Mouse (Mus musculus): Measurements from ENCODE around the gene Pla2g2f.
A peak's percentile ranks its signal among the peaks of the same experiment; 100 is the strongest.

Gene Pla2g2f

DNA sequence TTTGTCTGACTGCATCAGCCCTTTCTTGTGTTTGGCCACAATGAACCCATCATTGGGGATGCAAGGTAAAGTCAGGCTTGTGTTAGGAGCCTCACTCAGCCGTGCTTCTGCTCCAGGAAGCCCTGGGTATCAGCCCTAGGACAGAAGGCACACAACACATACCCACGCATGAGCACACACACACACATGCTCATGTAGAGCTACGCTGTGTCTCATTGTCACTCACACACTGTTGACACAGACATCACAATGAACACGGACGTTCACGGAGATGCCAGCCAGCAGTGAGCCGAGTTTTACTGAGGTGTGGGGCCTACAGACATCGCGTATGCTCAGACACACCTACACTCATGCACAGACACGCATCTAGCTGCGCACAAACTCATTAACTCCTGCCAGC is 1.4 kb downstream of the Pla2g2f start:
- DNase-seq = no peak

- no peak for DNase-seq
Measured at GRCm38 (mm10) chr4:138755439-138755838, 2.0 kb downstream of the Pla2g2f start.

DNA sequence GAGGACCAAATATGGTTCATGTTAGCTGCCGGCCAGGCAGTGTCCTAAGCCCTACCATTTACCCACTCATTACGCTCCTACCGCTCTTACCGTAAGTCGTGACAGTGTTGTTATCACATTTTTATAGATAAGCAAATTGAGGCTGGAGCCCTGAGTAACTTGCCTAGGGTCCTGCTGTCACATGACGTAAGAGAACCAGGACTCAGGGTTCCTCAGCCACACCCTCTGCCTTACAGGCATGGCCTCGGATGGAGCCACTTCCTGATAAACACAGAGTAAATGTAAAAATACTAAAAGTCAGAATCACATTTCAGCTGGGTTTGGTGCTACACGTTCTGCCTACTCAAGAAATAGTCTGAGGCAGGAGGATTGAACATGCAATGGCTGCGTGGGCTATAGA is 3.0 kb downstream of the Pla2g2f start:
- DNase-seq = no peak

DNA sequence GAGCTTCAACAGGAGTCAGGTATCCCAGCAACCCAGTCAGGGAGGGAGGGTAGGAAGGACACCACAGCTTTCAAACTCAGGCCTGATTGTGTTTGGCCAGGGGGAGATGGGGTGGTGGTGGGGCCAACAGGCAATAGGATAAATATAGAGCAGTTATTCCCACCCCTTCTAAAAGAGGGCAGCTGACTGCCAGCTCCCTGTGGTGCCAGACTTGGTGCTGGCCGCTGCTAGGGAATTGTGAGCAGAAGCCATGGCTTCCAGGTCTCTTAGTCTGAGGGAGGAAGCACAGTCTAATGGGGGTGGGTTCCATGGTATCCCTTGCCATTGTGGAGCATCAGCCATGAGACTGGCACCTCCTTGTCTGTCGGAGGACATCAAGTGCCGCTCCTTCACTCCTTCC is 3.8 kb downstream of the Pla2g2f start:
- no peak for DNase-seq

GRCm38 (mm10) chr4:138752603-138753002 is 4.8 kb downstream of the Pla2g2f start:
- no peak for DNase-seq

DNA sequence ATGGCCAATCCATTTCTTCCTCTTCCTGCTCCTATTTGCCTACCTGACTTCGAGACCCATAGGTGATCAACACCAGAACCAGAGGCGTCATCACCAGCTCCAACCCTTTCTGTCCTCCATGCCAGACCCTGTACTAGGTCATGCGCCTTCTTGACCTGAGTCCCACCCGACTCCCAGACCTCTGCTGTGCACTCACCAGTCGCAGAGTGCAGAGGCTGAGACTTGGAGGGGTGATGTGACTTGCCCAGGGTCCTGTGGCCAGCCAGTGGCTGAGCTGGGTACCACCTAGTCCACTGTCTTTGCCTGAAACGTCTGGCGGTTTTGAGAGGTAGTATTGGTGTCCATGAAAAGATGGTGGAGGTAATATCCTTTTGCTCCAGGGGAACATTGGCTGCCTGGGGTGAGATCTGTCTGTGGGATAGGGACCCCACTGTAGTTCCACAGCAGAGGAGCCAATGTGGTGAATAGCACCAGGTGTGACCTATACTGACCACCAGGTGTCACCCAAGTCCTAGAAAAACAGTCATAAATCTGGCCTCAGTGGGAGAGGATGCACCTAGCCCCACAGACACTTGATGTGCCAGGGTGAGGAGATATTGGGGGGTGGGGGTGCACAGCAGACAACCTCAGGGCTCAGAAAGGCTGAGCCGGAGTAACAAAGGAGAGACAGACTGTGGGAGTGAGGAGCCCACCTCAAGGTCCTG is 8.9 kb downstream of the Pla2g2f start:
- no peak for DNase-seq

DNA sequence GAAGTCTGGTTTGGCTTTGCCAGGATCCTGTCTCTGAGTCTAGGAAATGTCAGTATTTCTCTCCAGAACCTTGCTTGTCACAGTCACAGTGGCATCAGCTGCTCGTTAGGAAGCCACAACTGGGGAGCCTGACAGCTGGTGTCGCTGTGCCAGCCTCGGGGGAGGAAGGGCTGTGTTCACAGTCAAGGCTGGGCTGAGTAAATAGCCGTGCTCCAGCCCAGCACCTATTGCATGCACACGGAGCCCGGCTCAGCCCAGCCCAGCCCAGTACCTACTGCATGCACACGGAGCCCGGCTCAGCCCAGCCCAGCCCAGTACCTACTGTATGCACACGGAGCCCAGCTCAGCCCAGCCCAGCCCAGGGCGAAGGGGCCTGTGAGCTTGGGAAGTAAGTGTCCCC is 9.6 kb downstream of the Pla2g2f start:
- DNase-seq = no peak

DNA sequence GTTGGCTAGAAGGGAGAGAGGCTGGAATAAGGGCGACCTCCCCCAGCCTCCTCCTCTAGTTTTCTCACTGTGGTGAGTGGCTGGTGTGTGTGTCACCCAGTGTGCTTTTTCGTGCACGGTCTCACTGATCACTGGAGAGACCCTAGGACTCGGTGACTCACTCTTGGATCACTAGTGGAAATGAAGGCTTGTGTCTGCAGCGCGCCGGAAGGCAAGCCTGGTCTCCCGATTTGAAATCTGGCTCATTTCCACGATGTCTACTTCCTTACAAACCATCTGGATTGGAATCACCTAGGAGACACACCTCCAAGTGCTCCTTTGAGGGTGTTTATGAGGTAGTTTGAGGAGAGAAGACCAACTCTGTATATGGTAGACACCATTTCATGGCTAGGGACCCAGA is 10.6 kb downstream of the Pla2g2f start:
- no peak for DNase-seq

GRCm38 (mm10) chr4:138745884-138746283 is 11.5 kb downstream of the Pla2g2f start:
- DNase-seq = peak; percentile 16

- no peak for DNase-seq
Measured at GRCm38 (mm10) chr4:138739136-138739851, 18.1 kb downstream of the Pla2g2f start.

- no peak for DNase-seq
Measured at GRCm38 (mm10) chr4:138737031-138737430, 20.4 kb downstream of the Pla2g2f start, which contains the start of gene Ubxn10. TSS of gene Ubxn10 (minus strand) at chr4:138737167.

DNA sequence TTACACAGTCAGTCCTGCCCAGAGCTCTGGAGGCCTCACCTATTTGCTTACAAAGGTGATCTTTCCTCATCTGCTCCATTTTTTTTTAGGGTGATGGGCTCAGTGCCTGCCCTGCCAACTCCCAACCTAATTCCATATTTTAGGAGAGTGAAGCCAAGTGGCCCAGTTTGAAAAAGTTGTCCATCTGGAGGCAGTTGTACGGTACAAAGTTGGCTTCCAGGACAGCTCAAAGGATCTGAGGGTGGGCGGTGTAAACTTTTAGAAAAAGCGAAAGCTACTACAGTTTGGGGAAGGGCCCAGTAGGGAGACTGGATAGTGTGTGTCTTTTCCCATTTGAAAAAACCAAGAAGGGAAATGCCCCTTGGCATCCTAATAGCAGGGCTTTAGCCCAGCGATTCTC is 22.6 kb downstream of the Pla2g2f start:
- DNase-seq = no peak

DNA sequence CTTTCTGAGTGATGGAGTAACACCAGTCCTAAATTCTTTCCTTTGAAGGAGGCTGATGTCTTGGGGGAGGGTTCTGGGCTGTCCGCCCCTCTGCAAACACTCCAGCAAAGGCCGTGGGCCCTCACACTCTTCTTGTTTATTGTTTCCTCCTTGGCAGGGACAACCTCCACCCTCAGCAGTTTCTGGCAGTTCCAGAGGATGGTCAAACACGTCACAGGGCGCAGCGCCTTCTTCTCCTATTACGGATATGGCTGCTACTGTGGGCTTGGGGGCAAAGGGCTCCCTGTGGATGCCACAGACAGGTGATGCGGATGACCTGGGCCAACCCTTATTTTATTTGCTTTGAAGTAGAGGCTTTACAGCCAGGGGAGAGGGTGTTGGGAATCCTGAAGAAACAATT is 23.3 kb downstream of the Pla2g2f start:
- DNase-seq = no peak

DNA sequence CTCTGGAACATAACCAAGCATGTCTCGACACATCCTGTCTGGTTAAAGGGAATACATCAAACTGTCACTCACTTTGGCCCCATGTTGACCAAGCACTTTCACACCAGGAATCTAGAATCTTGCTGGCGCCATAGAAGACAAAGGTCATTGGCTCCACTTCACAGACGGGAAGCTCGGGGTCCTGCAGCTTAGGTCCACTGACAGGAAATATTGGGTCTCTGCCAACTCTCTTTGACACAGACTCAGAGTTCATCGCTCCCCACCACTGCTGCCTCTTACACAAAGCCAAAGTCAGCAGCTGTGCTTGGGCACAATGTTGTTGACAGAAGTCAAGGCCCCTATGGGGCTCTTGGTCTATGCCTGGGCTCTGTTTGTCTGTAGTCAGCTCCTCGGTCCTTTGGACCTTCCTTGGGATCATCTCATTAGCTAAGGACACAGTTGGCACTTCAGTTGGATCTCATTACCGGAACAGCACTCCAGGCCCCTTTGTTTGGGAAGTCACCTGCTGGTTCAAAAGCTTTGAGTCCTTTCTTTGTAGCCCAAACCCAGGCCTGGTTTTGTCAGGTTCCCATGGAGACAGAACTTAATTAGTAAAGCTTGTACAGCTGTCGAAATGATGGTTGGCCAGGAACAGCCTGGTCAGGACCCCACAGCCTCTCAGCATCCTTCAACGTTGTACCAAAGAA is 28.3 kb downstream of the Pla2g2f start:
- DNase-seq = peak; percentile 8

DNA sequence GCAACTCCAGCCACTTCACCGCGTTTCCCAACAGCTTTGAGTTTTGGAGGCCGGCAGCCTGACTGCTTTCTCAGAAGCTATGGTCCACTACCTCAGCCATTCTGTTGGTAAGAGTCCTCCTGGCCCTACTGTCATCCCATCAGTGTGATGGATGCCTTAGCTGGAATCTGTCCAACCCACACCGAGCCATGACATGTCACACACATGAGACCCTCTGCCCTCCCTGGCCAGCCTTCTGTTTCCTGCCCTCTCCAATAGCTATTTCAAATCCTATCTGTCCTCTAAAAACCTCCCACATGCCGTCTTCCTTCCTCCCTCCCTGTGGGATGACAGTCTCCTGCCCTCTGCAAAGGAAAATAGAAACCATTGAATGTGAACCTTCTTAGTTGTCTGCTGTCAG is 31.7 kb downstream of the Pla2g2f start:
- peak; percentile 11 for DNase-seq

DNA sequence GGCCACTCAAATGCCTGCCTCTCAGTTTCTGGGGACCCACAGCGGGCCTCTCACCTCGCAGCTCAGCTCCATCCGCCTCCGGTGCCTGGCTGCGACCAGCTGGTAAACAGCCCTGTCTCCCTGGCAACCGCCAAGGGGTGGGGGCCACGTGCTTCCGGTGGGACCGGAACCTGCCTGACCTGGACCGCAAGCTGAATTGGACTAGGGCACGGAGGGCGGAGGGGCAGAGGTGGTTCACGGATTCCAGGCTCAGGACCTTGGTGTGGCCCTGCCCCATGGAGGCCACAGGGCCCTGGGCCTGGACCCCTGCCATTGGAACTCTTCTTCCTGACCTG is 32.3 kb downstream of the Pla2g2f start:
- DNase-seq = peak; percentile 62

DNA sequence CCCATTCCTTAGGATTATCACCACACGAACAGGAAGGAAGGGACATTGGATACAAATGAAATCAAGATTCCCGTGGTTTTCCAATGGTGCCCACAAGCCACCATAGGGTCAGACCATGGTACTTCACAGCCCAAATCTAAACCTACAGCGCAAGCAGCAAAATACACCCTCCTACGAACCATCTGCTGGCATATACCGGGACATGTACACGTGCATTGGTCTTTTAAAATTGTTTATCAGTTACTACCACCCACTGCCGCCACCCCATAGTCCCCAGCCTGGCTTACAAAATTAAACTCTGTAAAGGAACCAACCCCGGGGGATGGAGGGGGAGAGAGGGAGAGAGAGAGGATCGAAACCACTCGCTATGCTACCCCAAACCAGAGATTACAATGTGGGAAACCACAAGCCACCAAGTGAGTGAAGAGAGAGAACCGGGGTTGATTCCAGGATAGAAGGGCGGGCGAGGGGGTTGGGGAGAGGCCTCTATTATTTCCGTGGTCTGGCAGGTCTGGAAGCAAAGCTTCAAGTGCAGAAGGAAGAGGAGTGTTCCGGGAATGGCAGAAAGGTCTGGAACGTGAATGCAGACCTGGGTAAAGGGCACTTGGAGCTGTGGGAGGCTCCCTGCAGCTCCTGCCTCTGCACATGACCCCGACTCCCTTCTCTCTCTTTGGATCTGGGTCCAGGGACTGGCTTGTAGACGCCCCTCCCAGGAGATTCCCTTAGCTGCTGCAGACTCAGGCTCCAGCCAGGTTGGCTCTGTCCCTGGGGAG is 32.9 kb downstream of the Pla2g2f start, which contains the start of gene Pla2g2c:
Pla2g2c (plus strand) TSS at position 439 of the 773 bp plus-strand sequence.
- no peak for DNase-seq

- DNase-seq = no peak
Measured at GRCm38 (mm10) chr4:138723493-138724281, 33.7 kb downstream of the Pla2g2f start.

- no peak for DNase-seq
Measured at GRCm38 (mm10) chr4:138719264-138719596, 38.2 kb downstream of the Pla2g2f start.

GRCm38 (mm10) chr4:138718586-138719263 is 38.7 kb downstream of the Pla2g2f start:
- no peak for DNase-seq

DNA sequence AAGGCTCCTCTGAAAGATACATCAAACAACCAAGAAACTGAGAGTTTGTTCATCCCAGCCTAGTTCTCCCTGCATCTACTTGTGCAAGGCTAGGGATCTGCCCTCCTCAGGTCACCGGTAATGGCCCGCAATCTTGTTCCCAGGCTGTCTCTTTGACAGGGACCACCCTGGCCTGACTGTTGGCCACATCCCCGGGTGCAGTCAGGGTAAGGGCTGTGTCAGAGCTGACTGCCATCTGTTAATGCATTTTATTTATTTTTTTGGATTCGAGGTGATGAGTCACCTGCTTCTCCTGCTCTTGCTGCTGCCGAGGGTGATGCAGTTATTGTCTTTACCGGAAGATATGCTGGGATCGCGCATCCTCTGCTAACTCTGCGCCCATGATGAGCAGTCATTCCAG is 40.7 kb downstream of the Pla2g2f start:
- DNase-seq = no peak

DNA sequence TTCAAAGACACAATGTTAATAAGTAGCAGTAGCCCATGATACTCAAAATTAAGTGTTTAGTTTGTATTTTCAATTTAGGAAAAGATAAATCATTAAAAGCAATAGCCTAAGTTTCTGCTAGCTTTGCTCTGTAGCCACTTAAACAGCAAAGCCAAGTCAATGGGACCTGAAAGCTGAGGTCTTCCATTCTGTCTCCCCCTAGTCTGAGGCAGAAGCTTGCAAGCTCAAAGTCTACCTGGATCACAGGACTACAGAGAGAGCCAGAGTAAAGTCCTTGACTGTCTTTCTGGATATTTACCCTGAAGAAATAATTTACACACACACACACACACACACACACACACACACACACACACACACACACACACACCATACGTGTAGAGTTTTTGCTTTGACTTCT is 43.2 kb downstream of the Pla2g2f start:
- no peak for DNase-seq

All from liver (tissue).